Mouse (Mus musculus): ENCODE measurements around the gene Tunar. TPM values are rescaled to one million over a fixed set of nuclear protein-coding genes. Genes with fewer than 3 reads are reported as not detected.
A peak's percentile ranks its signal among the peaks of the same experiment; 100 is the strongest.

Gene Tunar
- total and polyA plus RNA-seq, 2 experiments from 2014 or later, result not detected

- Histone ChIP-seq H3K27me3 (ENCODE audit: control insufficient read depth, insufficient read depth, low read length) (peaks cover 64% of the 10 kb centered on the region), H3K4me2 (ENCODE audit: low read depth, low read length) (no peak overlapping the region), H3K27ac (ENCODE audit: low read depth) (no peak overlapping the region), H3K9me3 (replicated peaks; ENCODE audit: control insufficient read depth, low read length) (no peaks in the 10 kb centered on the region), H3K4me3 (ENCODE audit: low read depth, low read length) (no peak overlapping the region), H3K4me1 (ENCODE audit: control insufficient read depth, insufficient read depth) (no peaks in the 10 kb centered on the region), H3K36me3 (replicated peaks; ENCODE audit: control insufficient read depth, insufficient read depth, low read length) (no peaks in the 10 kb centered on the region), H3K9ac (replicated peaks; ENCODE audit: low read depth, low read length) (no peak overlapping the region)
- no peak for TF ChIP-seq EP300 (IDR thresholded peaks at IDR 0.05; ENCODE audit: low read depth)
- TF ChIP-seq CTCF (IDR thresholded peaks at IDR 0.05; ENCODE audit: low read depth), result no peak
- ATAC-seq (ENCODE audit: insufficient read depth, low read depth) (no peak), DNase-seq (ENCODE audit: low spot score) (no peak)
- 82% methylated on average over 2 of the region's 2 CpGs for WGBS
Measured at GRCm38 (mm10) chr12:105363648-105364047, 30.0 kb downstream of the Tunar start.

DNA sequence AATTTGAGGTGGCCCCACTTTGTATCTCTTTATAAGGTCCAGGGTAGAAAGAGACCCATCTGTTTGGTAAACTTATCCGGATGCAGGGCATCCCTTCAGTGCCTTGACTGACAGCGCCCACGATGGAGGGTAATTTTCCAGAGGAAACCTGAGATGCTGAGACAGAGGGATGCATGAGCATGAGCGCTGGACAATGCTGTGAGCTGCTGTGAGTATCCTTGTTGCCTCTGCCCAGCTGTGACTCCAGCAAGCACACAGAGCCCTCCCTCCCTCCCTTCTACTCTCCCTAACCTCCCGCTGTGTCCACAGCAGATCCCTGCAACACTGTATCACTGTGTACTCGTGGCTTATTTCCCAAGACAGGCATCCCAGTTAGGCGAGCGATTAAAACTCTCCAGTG, 40.9 kb downstream of the Tunar start:
- Histone ChIP-seq H3K4me3 (ENCODE audit: low read depth, low read length) (no peak overlapping the region), H3K27ac (ENCODE audit: low read depth) (no peak overlapping the region), H3K9ac (replicated peaks; ENCODE audit: low read depth, low read length) (no peak overlapping the region), H3K27me3 (ENCODE audit: control insufficient read depth, insufficient read depth, low read length) (peaks cover 87% of the 10 kb centered on the region), H3K4me2 (ENCODE audit: low read depth, low read length) (no peak overlapping the region), H3K4me1 (ENCODE audit: control insufficient read depth, insufficient read depth) (no peaks in the 10 kb centered on the region), H3K9me3 (replicated peaks; ENCODE audit: control insufficient read depth, low read length) (no peaks in the 10 kb centered on the region), H3K36me3 (replicated peaks; ENCODE audit: control insufficient read depth, insufficient read depth, low read length) (no peaks in the 10 kb centered on the region)
- WGBS, result 66% methylated on average over 8 of the region's 8 CpGs
- no peak for DNase-seq (ENCODE audit: low spot score)
- no peak for ATAC-seq (ENCODE audit: insufficient read depth, low read depth)
- no peak for TF ChIP-seq EP300 (IDR thresholded peaks at IDR 0.05; ENCODE audit: low read depth)

DNA sequence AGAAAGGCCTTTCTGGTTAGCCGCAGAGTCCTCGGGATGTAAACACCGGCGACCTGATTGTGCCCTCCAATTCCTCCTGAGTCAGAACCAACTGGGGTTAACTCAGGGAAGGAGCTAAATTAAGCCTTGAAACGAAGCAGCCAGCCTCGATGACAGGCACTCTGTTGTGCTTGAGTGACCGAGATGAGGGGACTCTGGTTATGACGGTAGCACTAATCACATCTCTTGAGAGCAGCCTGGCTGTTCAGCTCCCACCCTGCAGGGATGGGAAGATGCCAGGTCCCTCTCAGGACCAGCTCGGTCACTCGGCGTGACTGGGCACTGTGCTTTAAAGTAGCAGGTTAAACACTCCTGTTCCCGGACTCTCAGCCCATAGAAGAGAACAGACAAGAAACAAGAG, 43.3 kb downstream of the Tunar start:
- Histone ChIP-seq H3K4me1 (ENCODE audit: control insufficient read depth, insufficient read depth) (no peaks in the 10 kb centered on the region), H3K9ac (replicated peaks; ENCODE audit: low read depth, low read length) (no peak overlapping the region), H3K4me3 (ENCODE audit: low read depth, low read length) (no peak overlapping the region), H3K27ac (ENCODE audit: low read depth) (no peak overlapping the region), H3K36me3 (replicated peaks; ENCODE audit: control insufficient read depth, insufficient read depth, low read length) (no peaks in the 10 kb centered on the region), H3K4me2 (ENCODE audit: low read depth, low read length) (no peak overlapping the region), H3K9me3 (replicated peaks; ENCODE audit: control insufficient read depth, low read length) (no peaks in the 10 kb centered on the region), H3K27me3 (ENCODE audit: control insufficient read depth, insufficient read depth, low read length) (peaks cover 88% of the 10 kb centered on the region)
- DNase-seq (ENCODE audit: low spot score), result peak; percentile 76
- TF ChIP-seq CTCF (IDR thresholded peaks at IDR 0.05; ENCODE audit: low read depth), result no peak
- peak; percentile 63; the same call in 1 of the 2 replicates for TF ChIP-seq EP300 (IDR thresholded peaks at IDR 0.05; ENCODE audit: low read depth)
- WGBS, result 31% methylated on average over 12 of the region's 12 CpGs
- ATAC-seq (ENCODE audit: insufficient read depth, low read depth), result peak; percentile 92

GRCm38 (mm10) chr12:105382733-105383132, 49.1 kb downstream of the Tunar start:
- Histone ChIP-seq H3K4me1 (ENCODE audit: control insufficient read depth, insufficient read depth) (no peaks in the 10 kb centered on the region), H3K36me3 (replicated peaks; ENCODE audit: control insufficient read depth, insufficient read depth, low read length) (no peaks in the 10 kb centered on the region), H3K9me3 (replicated peaks; ENCODE audit: control insufficient read depth, low read length) (no peaks in the 10 kb centered on the region), H3K4me3 (ENCODE audit: low read depth, low read length) (no peak overlapping the region), H3K4me2 (ENCODE audit: low read depth, low read length) (no peak overlapping the region), H3K27me3 (ENCODE audit: control insufficient read depth, insufficient read depth, low read length) (peaks cover 87% of the 10 kb centered on the region), H3K9ac (replicated peaks; ENCODE audit: low read depth, low read length) (no peak overlapping the region), H3K27ac (ENCODE audit: low read depth) (no peak overlapping the region)
- 51% methylated on average over 7 of the region's 7 CpGs for WGBS
- ATAC-seq (ENCODE audit: insufficient read depth, low read depth) (no peak), DNase-seq (ENCODE audit: low spot score) (no peak)
- TF ChIP-seq CTCF (IDR thresholded peaks at IDR 0.05; ENCODE audit: low read depth) (no peak), EP300 (IDR thresholded peaks at IDR 0.05; ENCODE audit: low read depth) (no peak)

GRCm38 (mm10) chr12:105394671-105395070, 61.0 kb downstream of the Tunar start:
- Histone ChIP-seq H3K4me3 (ENCODE audit: low read depth, low read length) (no peak overlapping the region), H3K9me3 (replicated peaks; ENCODE audit: control insufficient read depth, low read length) (peaks cover 2% of the 10 kb centered on the region; the same call in 1 of the 2 replicates), H3K4me2 (ENCODE audit: low read depth, low read length) (no peak overlapping the region), H3K27me3 (ENCODE audit: control insufficient read depth, insufficient read depth, low read length) (peaks cover 44% of the 10 kb centered on the region; the same call in 1 of the 2 replicates), H3K27ac (ENCODE audit: low read depth) (no peak overlapping the region), H3K36me3 (replicated peaks; ENCODE audit: control insufficient read depth, insufficient read depth, low read length) (no peaks in the 10 kb centered on the region), H3K9ac (replicated peaks; ENCODE audit: low read depth, low read length) (no peak overlapping the region), H3K4me1 (ENCODE audit: control insufficient read depth, insufficient read depth) (no peaks in the 10 kb centered on the region)
- ATAC-seq (ENCODE audit: insufficient read depth, low read depth) (no peak), DNase-seq (ENCODE audit: low spot score) (no peak)
- 81% methylated on average over 7 of the region's 7 CpGs for WGBS
- TF ChIP-seq CTCF (IDR thresholded peaks at IDR 0.05; ENCODE audit: low read depth) (no peak), EP300 (IDR thresholded peaks at IDR 0.05; ENCODE audit: low read depth) (no peak)

- no peak overlapping the region for H3K4me2 ChIP-seq (ENCODE audit: low read depth, low read length)
- no peak overlapping the region for H3K9ac ChIP-seq (replicated peaks; ENCODE audit: low read depth, low read length)
- ATAC-seq (ENCODE audit: insufficient read depth, low read depth), result no peak
- 57% methylated on average over 5 of the region's 5 CpGs for WGBS
- no peak for TF ChIP-seq EP300 (IDR thresholded peaks at IDR 0.05; ENCODE audit: low read depth)
- no peak for DNase-seq (ENCODE audit: low spot score)
- H3K9me3 ChIP-seq (replicated peaks; ENCODE audit: control insufficient read depth, low read length), result peaks cover 8% of the 10 kb centered on the region; the same call in 1 of the 2 replicates
- H3K4me3 ChIP-seq (ENCODE audit: low read depth, low read length), result no peak overlapping the region
- peaks cover 33% of the 10 kb centered on the region; the same call in 1 of the 2 replicates for H3K27me3 ChIP-seq (ENCODE audit: control insufficient read depth, insufficient read depth, low read length)
- no peaks in the 10 kb centered on the region for H3K4me1 ChIP-seq (ENCODE audit: control insufficient read depth, insufficient read depth)
- H3K36me3 ChIP-seq (replicated peaks; ENCODE audit: control insufficient read depth, insufficient read depth, low read length), result no peaks in the 10 kb centered on the region
- no peak overlapping the region for H3K27ac ChIP-seq (ENCODE audit: low read depth)
Measured at GRCm38 (mm10) chr12:105398172-105398571, 64.5 kb downstream of the Tunar start.
